Mouse (Mus musculus) gastrocnemius, postnatal 25 days (tissue): Measurements from ENCODE around the gene Cenpe. TPM values are rescaled to one million over a fixed set of nuclear protein-coding genes. Genes with fewer than 3 reads are reported as not detected.

Experiments
- total RNA-seq, 2 experiments: library from RNA; stranded (reverse); gene quantifications; 1 replicate in 1 of 2; 2 replicates in 1 of 2; pipeline ENCODE4 v1.2.3; 2021

Cenpe gene
- total RNA-seq, 2 experiments from 2014 or later = 0.33 to 0.54 TPM

Other genes with a start within 250 kb of the Cenpe start
- gene Bdh2, start 68.7 kb downstream of the Cenpe start, total RNA-seq = 1 to 10 TPM; 2.3 to 3.1 TPM
- under 1 TPM; 0.18 to 0.43 TPM for gene Slc9b2, start 95.2 kb downstream of the Cenpe start, total RNA-seq
- gene Slc9b1, start 135.5 kb downstream of the Cenpe start, total RNA-seq = not detected
- 10 to 100 TPM; 27.9 to 29.2 TPM for gene Cisd2, start 211.4 kb downstream of the Cenpe start, total RNA-seq
- 100 to 1,000 TPM; 281 to 301 TPM for gene Ube2d3, start 225.6 kb downstream of the Cenpe start, total RNA-seq